Mouse (Mus musculus) neural tube, embryonic 15.5 days (tissue): ENCODE data around the gene B4galnt4. TPM values are rescaled to one million over a fixed set of nuclear protein-coding genes. Genes with fewer than 3 reads are reported as not detected.

Experiments used
- ATAC-seq: fragments of 200-750 bp; cut with Nextera tagmentation; 2 replicates; pipeline ENCODE4 v1.8.0; 2017; ENCODE audit warnings: mild to moderate bottlenecking, moderate TSS enrichment, moderate library complexity; ENCODE audit not compliant: low FRiP score
- H3K27ac ChIP-seq: fragments of 300-500 bp; sonication (generic); replicated peaks from 2 replicates; pipeline ENCODE4 v1.5.1; 2015; ENCODE audit warnings: mild to moderate bottlenecking, inconsistent platforms
- H3K27me3 ChIP-seq: fragments of 300-500 bp; sonication (generic); replicated peaks from 2 replicates; pipeline ENCODE4 v1.6.1; 2015; ENCODE audit warnings: inconsistent platforms
- H3K36me3 ChIP-seq: fragments of 300-500 bp; sonication (generic); 2 replicates; pipeline ENCODE4 v1.6.1; 2015; ENCODE audit warnings: inconsistent platforms
- H3K4me1 ChIP-seq: fragments of 300-500 bp; sonication (generic); 2 replicates; pipeline ENCODE4 v1.6.1; 2015; ENCODE audit warnings: inconsistent platforms
- H3K4me2 ChIP-seq: fragments of 300-500 bp; sonication (generic); 2 replicates; pipeline ENCODE4 v1.6.1; 2015; ENCODE audit warnings: inconsistent platforms, mild to moderate bottlenecking, moderate library complexity
- H3K4me3 ChIP-seq: fragments of 300-500 bp; sonication (generic); replicated peaks from 2 replicates; pipeline ENCODE4 v1.5.1; 2015; ENCODE audit warnings: mild to moderate bottlenecking, inconsistent platforms
- H3K9ac ChIP-seq: fragments of 300-500 bp; sonication (generic); replicated peaks from 2 replicates; pipeline ENCODE4 v1.6.1; 2015; ENCODE audit warnings: mild to moderate bottlenecking, inconsistent platforms
- H3K9me3 ChIP-seq: fragments of 300-500 bp; sonication (generic); replicated peaks from 2 replicates; pipeline ENCODE4 v1.6.1; 2016; ENCODE audit warnings: inconsistent platforms
- WGBS: fragments of 180-500 bp; shearing (Covaris S2); methylation state at CpG from one replicate; pipeline ENCODE4 v1.1.7; 2015; ENCODE audit warnings: mixed read lengths; 5-methylcytosine and 5-hydroxymethylcytosine counted together
- polyA plus RNA-seq: library from polyadenylated mRNA; unstranded; fragments of >200 nt; fragmentation: Nextera tagmentation; extraction: Ambion mirVana; gene quantifications from 2 replicates; pipeline ENCODE4 v1.2.1, GENCODE M21; 2015

Gene B4galnt4
- polyA plus RNA-seq, 1 experiment from 2014 or later = 51.2 TPM

DNA sequence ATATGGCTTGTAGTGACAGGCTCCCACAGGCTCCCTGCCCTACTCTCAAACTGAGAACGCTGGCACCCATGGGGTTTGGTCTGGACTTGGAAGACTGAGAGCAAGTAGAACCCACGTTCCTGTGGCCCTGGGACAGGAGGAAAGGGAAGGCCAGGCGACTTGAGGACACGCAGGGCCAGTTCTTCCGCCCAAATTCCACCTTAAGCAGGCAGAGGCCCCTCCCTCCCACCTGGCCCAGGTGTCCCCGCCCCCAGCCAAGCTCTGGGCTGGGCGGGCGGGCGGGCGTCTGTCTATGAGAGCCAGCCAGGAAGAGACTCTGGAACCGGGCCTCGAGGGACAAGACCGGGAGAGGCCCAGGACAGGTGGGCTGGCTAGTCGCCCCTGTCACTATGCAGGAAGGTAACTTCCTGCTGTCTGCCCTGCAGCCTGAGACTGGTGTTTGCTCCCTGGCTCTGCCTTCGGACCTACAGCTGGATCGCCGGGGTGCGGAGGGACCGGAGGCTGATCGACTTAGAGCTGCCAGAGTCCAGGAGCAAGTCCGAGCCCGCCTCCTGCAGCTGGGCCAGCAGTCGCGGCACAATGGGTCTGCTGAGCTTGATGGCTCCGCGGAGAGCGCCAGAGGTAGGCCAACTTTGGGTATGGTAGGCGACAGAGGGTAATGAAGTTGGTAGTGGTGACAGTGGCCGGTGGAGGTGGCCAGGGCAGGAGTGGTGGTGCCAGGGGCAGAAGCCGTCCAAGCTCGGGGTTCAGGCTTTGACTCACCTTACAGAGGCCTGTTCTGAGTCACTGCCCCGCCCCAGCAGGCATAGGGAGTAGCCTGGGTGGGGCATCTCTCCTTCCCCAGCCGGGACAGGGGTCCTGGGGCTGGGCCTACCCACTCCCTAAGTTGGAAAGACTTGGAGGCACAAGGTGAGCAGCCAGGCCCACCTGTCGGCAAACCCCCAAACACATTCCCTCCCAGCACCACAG is 18.9 kb downstream of the B4galnt4 start:
- Histone ChIP-seq H3K9me3 (no peaks in the 10 kb centered on the region), H3K4me1 (no peaks in the 10 kb centered on the region), H3K27me3 (0 out of 2 replicates have a peak, but pooled peaks cover 8% of the 10 kb centered on the region), H3K9ac (no peak overlapping the region), H3K36me3 (no peaks in the 10 kb centered on the region), H3K4me2 (no peak overlapping the region), H3K4me3 (no peak overlapping the region), H3K27ac (no peak overlapping the region)
- ATAC-seq = no peak
- WGBS = 33% methylated on average over 32 of the region's 34 CpGs

DNA sequence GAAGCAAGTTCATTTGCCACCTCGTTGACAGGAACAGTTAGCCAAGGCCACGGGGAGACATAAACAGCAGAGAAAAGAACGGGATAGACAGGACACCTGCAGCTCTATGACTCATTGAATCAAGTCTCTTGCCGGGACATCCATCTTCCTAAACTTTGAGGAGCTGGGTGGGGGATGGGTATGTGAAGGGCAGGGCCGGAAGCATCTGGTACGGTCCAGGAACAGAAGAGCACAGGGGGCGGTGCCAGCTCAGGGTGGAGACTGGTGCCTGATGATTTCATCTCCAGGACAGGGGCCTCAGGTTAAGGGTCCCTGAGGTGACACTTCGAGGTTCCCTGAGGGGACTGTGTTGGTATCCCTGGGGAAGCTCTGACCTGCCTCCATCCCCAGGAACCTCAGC is 27.0 kb downstream of the B4galnt4 start:
- H3K27ac ChIP-seq = no peak overlapping the region
- ATAC-seq = no peak
- peaks cover 42% of the 10 kb centered on the region for H3K27me3 ChIP-seq
- H3K36me3 ChIP-seq = no peaks in the 10 kb centered on the region
- no peak overlapping the region for H3K9ac ChIP-seq
- H3K4me1 ChIP-seq = peaks cover 11% of the 10 kb centered on the region; the same call in 1 of the 2 replicates
- H3K9me3 ChIP-seq = no peaks in the 10 kb centered on the region
- 25% methylated on average over 8 of the region's 8 CpGs for WGBS
- H3K4me2 ChIP-seq = no peak overlapping the region
- H3K4me3 ChIP-seq = no peak overlapping the region

- no peak for ATAC-seq
- WGBS = 19% methylated on average over 18 of the region's 18 CpGs
- H3K36me3 ChIP-seq = no peaks in the 10 kb centered on the region
- peaks cover 11% of the 10 kb centered on the region; the same call in 1 of the 2 replicates for H3K4me1 ChIP-seq
- H3K27me3 ChIP-seq = peaks cover 46% of the 10 kb centered on the region
- no peaks in the 10 kb centered on the region for H3K9me3 ChIP-seq
- no peak overlapping the region for H3K9ac ChIP-seq
- H3K4me3 ChIP-seq = no peak overlapping the region
- H3K4me2 ChIP-seq = no peak overlapping the region
- no peak overlapping the region for H3K27ac ChIP-seq
Measured at GRCm38 (mm10) chr7:141088473-141088872, 27.6 kb downstream of the B4galnt4 start.

DNA sequence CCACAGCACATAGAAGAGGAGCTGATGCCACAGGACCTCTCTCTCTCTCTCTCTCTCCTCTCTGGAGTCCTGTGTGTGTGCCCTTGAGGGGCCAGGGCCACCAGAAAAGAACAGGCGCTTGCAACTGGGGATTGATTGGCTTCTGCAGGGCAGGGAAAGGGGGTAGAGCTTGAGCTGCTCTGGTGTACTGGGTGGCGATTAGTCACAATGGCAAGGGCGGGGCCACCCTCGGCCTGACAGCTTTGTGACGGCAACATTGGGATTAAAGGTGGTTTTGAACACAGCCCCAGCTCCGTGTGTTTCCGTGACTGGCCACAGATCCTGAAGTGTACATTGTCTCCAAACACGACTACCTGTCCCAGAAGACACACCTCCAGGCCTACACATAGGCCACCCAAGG is 29.3 kb downstream of the B4galnt4 start:
- H3K27ac ChIP-seq = no peak overlapping the region

GRCm38 (mm10) chr7:141092051-141092735 is 31.3 kb downstream of the B4galnt4 start:
- peak overlapping the region; percentile 53 for H3K4me2 ChIP-seq
- peak overlapping the region; percentile 25 for H3K4me3 ChIP-seq
- peaks cover 45% of the 10 kb centered on the region for H3K27me3 ChIP-seq
- ATAC-seq = peak; percentile 73
- H3K27ac ChIP-seq = no peak overlapping the region
- no peaks in the 10 kb centered on the region for H3K36me3 ChIP-seq
- H3K4me1 ChIP-seq = peaks cover 11% of the 10 kb centered on the region; the same call in 1 of the 2 replicates
- H3K9ac ChIP-seq = 0 out of 2 replicates have a peak overlapping the region, but pooled peaks have one; percentile 17
- 8% methylated on average over 37 of the region's 37 CpGs for WGBS
- H3K9me3 ChIP-seq = no peaks in the 10 kb centered on the region

More for the DNA sequence above, 29.3 kb downstream of the B4galnt4 start:
- WGBS = 67% methylated on average over 8 of the region's 8 CpGs
- Histone ChIP-seq H3K4me2 (no peak overlapping the region), H3K9ac (no peak overlapping the region), H3K27me3 (peaks cover 46% of the 10 kb centered on the region), H3K4me1 (peaks cover 11% of the 10 kb centered on the region; the same call in 1 of the 2 replicates), H3K4me3 (no peak overlapping the region), H3K36me3 (no peaks in the 10 kb centered on the region), H3K9me3 (no peaks in the 10 kb centered on the region)
- no peak for ATAC-seq

DNA sequence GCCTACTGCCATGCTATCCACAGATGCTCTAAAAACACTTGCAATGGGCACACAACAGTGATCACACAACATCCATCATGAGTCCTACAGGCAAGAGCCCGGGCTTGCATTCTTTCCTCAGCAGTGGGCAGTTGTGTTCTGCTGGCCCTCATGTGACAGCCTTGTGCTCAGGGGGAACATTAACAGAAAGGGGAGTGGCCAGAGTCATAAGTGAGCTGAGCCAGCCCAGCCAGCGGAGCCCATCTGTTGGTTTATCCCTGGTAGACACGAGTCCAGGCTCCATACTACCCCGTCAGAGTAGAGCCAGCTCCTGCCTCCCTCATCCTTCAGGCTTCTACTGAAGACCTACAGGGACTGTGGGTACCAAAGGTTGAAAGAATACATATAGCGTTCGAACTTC is 33.0 kb downstream of the B4galnt4 start:
- H3K27me3 ChIP-seq = peaks cover 39% of the 10 kb centered on the region
- no peak overlapping the region for H3K4me3 ChIP-seq
- no peak overlapping the region for H3K4me2 ChIP-seq
- no peaks in the 10 kb centered on the region for H3K9me3 ChIP-seq
- WGBS = 79% methylated on average over 6 of the region's 6 CpGs
- H3K36me3 ChIP-seq = no peaks in the 10 kb centered on the region
- ATAC-seq = no peak
- H3K27ac ChIP-seq = no peak overlapping the region
- peaks cover 7% of the 10 kb centered on the region; the same call in 1 of the 2 replicates for H3K4me1 ChIP-seq
- H3K9ac ChIP-seq = no peak overlapping the region

- 61% methylated on average over 15 of the region's 15 CpGs for WGBS
- no peak overlapping the region for H3K4me3 ChIP-seq
- H3K36me3 ChIP-seq = no peaks in the 10 kb centered on the region
- ATAC-seq = no peak
- H3K27me3 ChIP-seq = peaks cover 39% of the 10 kb centered on the region
- H3K4me1 ChIP-seq = peaks cover 11% of the 10 kb centered on the region
- H3K27ac ChIP-seq = no peak overlapping the region
- no peak overlapping the region for H3K9ac ChIP-seq
- no peaks in the 10 kb centered on the region for H3K9me3 ChIP-seq
- no peak overlapping the region for H3K4me2 ChIP-seq
Measured at GRCm38 (mm10) chr7:141094487-141095205, 33.7 kb downstream of the B4galnt4 start.

DNA sequence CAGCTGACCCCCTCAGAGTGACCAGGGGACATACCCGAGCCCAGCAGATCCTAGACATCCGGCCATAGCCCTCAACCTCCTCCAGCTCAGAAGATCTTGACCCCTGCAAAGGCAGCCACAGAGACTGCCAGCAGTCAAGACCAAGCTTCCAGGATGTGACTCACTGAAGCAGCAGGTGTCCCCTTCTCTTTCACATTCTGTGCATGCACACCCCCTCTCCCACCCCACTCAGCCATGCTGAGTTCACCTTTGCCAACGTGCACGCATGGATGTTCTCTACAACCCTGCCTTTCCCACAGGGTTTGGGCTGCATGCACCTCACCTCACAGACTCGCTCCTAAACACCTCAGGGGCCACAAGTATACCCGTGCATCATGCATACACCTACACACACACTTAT is 35.1 kb downstream of the B4galnt4 start:
- Histone ChIP-seq H3K4me1 (peaks cover 19% of the 10 kb centered on the region), H3K27ac (no peak overlapping the region), H3K9me3 (no peaks in the 10 kb centered on the region), H3K4me2 (0 out of 2 replicates have a peak overlapping the region, but pooled peaks have one; percentile 6), H3K4me3 (no peak overlapping the region), H3K36me3 (no peaks in the 10 kb centered on the region), H3K27me3 (peaks cover 43% of the 10 kb centered on the region), H3K9ac (no peak overlapping the region)
- no peak for ATAC-seq
- 82% methylated on average over 6 of the region's 6 CpGs for WGBS

GRCm38 (mm10) chr7:141096649-141097056 is 35.7 kb downstream of the B4galnt4 start:
- Histone ChIP-seq H3K9me3 (no peaks in the 10 kb centered on the region), H3K4me3 (no peak overlapping the region), H3K4me1 (peaks cover 19% of the 10 kb centered on the region), H3K4me2 (0 out of 2 replicates have a peak overlapping the region, but pooled peaks have one; percentile 6), H3K27ac (no peak overlapping the region), H3K9ac (no peak overlapping the region), H3K36me3 (no peaks in the 10 kb centered on the region), H3K27me3 (peaks cover 49% of the 10 kb centered on the region)
- 50% methylated on average over 6 of the region's 6 CpGs for WGBS
- ATAC-seq = no peak

DNA sequence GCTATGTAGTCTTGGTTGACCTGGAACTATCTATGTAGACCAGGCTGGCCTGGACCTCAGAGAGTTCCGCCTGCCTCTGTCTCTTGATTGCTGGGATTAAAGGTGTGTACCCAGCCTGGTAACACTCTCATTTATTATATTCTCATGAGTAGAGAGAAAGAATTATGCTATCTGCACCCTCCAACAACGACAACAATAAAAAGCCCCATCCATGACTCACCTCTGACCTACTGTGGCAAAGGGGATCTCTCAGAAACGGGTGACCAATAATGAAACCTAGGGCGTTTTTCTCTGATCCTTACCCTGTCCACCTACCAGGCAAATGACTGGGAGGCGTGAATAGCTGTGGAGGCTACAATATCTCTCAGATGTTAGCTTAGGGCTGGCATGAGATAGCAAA is 36.3 kb downstream of the B4galnt4 start:
- H3K36me3 ChIP-seq = no peaks in the 10 kb centered on the region
- no peak for ATAC-seq
- no peak overlapping the region for H3K27ac ChIP-seq
- H3K9ac ChIP-seq = no peak overlapping the region
- no peaks in the 10 kb centered on the region for H3K9me3 ChIP-seq
- peaks cover 55% of the 10 kb centered on the region for H3K27me3 ChIP-seq
- WGBS = 77% methylated on average over 5 of the region's 5 CpGs
- no peak overlapping the region for H3K4me2 ChIP-seq
- H3K4me3 ChIP-seq = no peak overlapping the region
- H3K4me1 ChIP-seq = peaks cover 18% of the 10 kb centered on the region
